Mouse (Mus musculus): ENCODE data around the gene Auts2. TPM values are rescaled to one million over a fixed set of nuclear protein-coding genes. Genes with fewer than 3 reads are reported as not detected.

Gene Auts2
- polyA plus RNA-seq, 1 experiment from 2014 or later, result 4.9 TPM

- 88% methylated on average over 13 of the region's 13 CpGs for WGBS
- no peaks in the 10 kb centered on the region for H3K9me3 ChIP-seq (ENCODE audit: control insufficient read depth)
- H3K9ac ChIP-seq (ENCODE audit: low read depth, low read length), result no peak overlapping the region
- no peak for TF ChIP-seq CTCF (IDR thresholded peaks at IDR 0.05; ENCODE audit: low read depth)
- no peak overlapping the region for H3K4me2 ChIP-seq (replicated peaks; ENCODE audit: low read depth)
- no peak overlapping the region for H3K4me3 ChIP-seq (ENCODE audit: low read depth, low read length)
- no peaks in the 10 kb centered on the region for H3K4me1 ChIP-seq (replicated peaks; ENCODE audit: control insufficient read depth, insufficient read depth, low read length)
- no peak for ATAC-seq
- H3K36me3 ChIP-seq (ENCODE audit: control insufficient read depth, insufficient read depth), result no peaks in the 10 kb centered on the region
- no peak overlapping the region for H3K27ac ChIP-seq (ENCODE audit: low read depth, low read length)
- no peaks in the 10 kb centered on the region for H3K27me3 ChIP-seq (replicated peaks; ENCODE audit: control insufficient read depth, insufficient read depth, low read length)
Observed at GRCm38 (mm10) chr5:131759432-131759831, 783.7 kb downstream of the Auts2 start.

- no peak overlapping the region for H3K27ac ChIP-seq (ENCODE audit: low read depth, low read length)
- H3K36me3 ChIP-seq (ENCODE audit: control insufficient read depth, insufficient read depth), result no peaks in the 10 kb centered on the region
- no peak overlapping the region for H3K4me3 ChIP-seq (ENCODE audit: low read depth, low read length)
- H3K27me3 ChIP-seq (replicated peaks; ENCODE audit: control insufficient read depth, insufficient read depth, low read length), result no peaks in the 10 kb centered on the region
- H3K9me3 ChIP-seq (ENCODE audit: control insufficient read depth), result no peaks in the 10 kb centered on the region
- ATAC-seq, result no peak
- H3K9ac ChIP-seq (ENCODE audit: low read depth, low read length), result no peak overlapping the region
- WGBS, result 25% methylated on average over 2 of the region's 2 CpGs
- TF ChIP-seq CTCF (IDR thresholded peaks at IDR 0.05; ENCODE audit: low read depth), result no peak
- no peak overlapping the region for H3K4me2 ChIP-seq (replicated peaks; ENCODE audit: low read depth)
- 0 out of 2 replicates have a peak, but pooled peaks cover 3% of the 10 kb centered on the region for H3K4me1 ChIP-seq (replicated peaks; ENCODE audit: control insufficient read depth, insufficient read depth, low read length)
Observed at GRCm38 (mm10) chr5:131750330-131750729, 792.8 kb downstream of the Auts2 start.

DNA sequence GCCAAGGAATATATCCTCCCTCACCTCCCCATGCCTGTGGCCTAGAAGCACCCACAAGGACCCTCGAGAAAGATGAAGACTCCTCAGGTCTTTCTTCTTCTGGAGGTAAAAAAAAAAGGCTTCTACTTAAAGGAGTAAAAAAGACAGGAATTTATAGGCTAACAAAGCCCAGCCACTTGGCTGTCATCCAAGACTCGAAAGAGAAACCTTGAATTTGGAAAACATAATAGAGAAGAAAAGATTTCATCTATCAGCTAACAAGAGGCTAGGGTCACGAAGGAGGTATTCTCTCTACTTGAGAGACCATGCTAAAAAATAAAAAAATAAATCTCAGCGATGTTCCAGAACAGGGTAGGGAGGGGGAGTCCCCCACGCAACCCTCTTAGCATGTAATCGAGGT is 793.9 kb downstream of the Auts2 start:
- Histone ChIP-seq H3K27me3 (replicated peaks; ENCODE audit: control insufficient read depth, insufficient read depth, low read length) (no peaks in the 10 kb centered on the region), H3K9ac (ENCODE audit: low read depth, low read length) (no peak overlapping the region), H3K9me3 (ENCODE audit: control insufficient read depth) (no peaks in the 10 kb centered on the region), H3K4me3 (ENCODE audit: low read depth, low read length) (no peak overlapping the region), H3K4me1 (replicated peaks; ENCODE audit: control insufficient read depth, insufficient read depth, low read length) (0 out of 2 replicates have a peak, but pooled peaks cover 3% of the 10 kb centered on the region), H3K27ac (ENCODE audit: low read depth, low read length) (no peak overlapping the region), H3K36me3 (ENCODE audit: control insufficient read depth, insufficient read depth) (no peaks in the 10 kb centered on the region), H3K4me2 (replicated peaks; ENCODE audit: low read depth) (no peak overlapping the region)
- WGBS, result 36% methylated on average over 6 of the region's 6 CpGs
- ATAC-seq, result no peak
- no peak for TF ChIP-seq CTCF (IDR thresholded peaks at IDR 0.05; ENCODE audit: low read depth)

GRCm38 (mm10) chr5:131743069-131743468 is 800.1 kb downstream of the Auts2 start:
- Histone ChIP-seq H3K4me3 (ENCODE audit: low read depth, low read length) (no peak overlapping the region), H3K4me1 (replicated peaks; ENCODE audit: control insufficient read depth, insufficient read depth, low read length) (no peaks in the 10 kb centered on the region), H3K27me3 (replicated peaks; ENCODE audit: control insufficient read depth, insufficient read depth, low read length) (no peaks in the 10 kb centered on the region), H3K27ac (ENCODE audit: low read depth, low read length) (no peak overlapping the region), H3K9me3 (ENCODE audit: control insufficient read depth) (no peaks in the 10 kb centered on the region), H3K4me2 (replicated peaks; ENCODE audit: low read depth) (no peak overlapping the region), H3K36me3 (ENCODE audit: control insufficient read depth, insufficient read depth) (no peaks in the 10 kb centered on the region), H3K9ac (ENCODE audit: low read depth, low read length) (no peak overlapping the region)
- 63% methylated on average over 8 of the region's 8 CpGs for WGBS
- ATAC-seq, result no peak
- TF ChIP-seq CTCF (IDR thresholded peaks at IDR 0.05; ENCODE audit: low read depth), result no peak

DNA sequence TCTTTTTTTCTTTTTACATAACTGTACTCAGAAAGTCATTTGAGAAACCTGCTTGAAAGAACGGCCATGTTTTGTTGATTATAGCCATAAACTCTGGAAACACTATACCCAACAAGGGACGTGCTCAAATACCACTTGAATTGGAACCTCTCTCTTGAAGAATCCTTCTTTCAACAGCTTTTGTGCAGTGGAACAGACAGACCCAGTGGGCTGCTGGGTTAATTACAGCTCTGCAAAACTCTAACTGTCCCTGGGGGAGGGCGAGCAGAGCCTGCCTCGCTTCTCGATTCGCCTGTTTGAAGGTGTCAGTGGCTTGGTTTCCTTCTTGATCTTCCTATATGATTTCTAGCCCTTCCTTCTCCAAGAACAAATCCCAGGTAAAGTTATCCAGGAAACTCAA is 805.7 kb downstream of the Auts2 start:
- H3K9me3 ChIP-seq (ENCODE audit: control insufficient read depth), result no peaks in the 10 kb centered on the region
- no peak for TF ChIP-seq CTCF (IDR thresholded peaks at IDR 0.05; ENCODE audit: low read depth)
- WGBS, result 91% methylated on average over 6 of the region's 6 CpGs
- H3K4me1 ChIP-seq (replicated peaks; ENCODE audit: control insufficient read depth, insufficient read depth, low read length), result peaks cover 7% of the 10 kb centered on the region; the same call in 1 of the 2 replicates
- H3K4me2 ChIP-seq (replicated peaks; ENCODE audit: low read depth), result no peak overlapping the region
- no peaks in the 10 kb centered on the region for H3K27me3 ChIP-seq (replicated peaks; ENCODE audit: control insufficient read depth, insufficient read depth, low read length)
- no peak overlapping the region for H3K4me3 ChIP-seq (ENCODE audit: low read depth, low read length)
- no peak for ATAC-seq
- H3K27ac ChIP-seq (ENCODE audit: low read depth, low read length), result no peak overlapping the region
- H3K36me3 ChIP-seq (ENCODE audit: control insufficient read depth, insufficient read depth), result no peaks in the 10 kb centered on the region
- no peak overlapping the region for H3K9ac ChIP-seq (ENCODE audit: low read depth, low read length)

- ATAC-seq, result peak; percentile 92
- no peak overlapping the region for H3K27ac ChIP-seq (ENCODE audit: low read depth, low read length)
- peaks cover 11% of the 10 kb centered on the region; the same call in 1 of the 2 replicates for H3K4me1 ChIP-seq (replicated peaks; ENCODE audit: control insufficient read depth, insufficient read depth, low read length)
- H3K9me3 ChIP-seq (ENCODE audit: control insufficient read depth), result no peaks in the 10 kb centered on the region
- 8% methylated on average over 5 of the region's 5 CpGs for WGBS
- TF ChIP-seq CTCF (IDR thresholded peaks at IDR 0.05; ENCODE audit: low read depth), result no peak
- no peaks in the 10 kb centered on the region for H3K27me3 ChIP-seq (replicated peaks; ENCODE audit: control insufficient read depth, insufficient read depth, low read length)
- H3K4me3 ChIP-seq (ENCODE audit: low read depth, low read length), result no peak overlapping the region
- H3K9ac ChIP-seq (ENCODE audit: low read depth, low read length), result no peak overlapping the region
- H3K36me3 ChIP-seq (ENCODE audit: control insufficient read depth, insufficient read depth), result no peaks in the 10 kb centered on the region
- H3K4me2 ChIP-seq (replicated peaks; ENCODE audit: low read depth), result peak overlapping the region; percentile 24; the same call in 1 of the 2 replicates
Observed at GRCm38 (mm10) chr5:131733324-131733660, 809.9 kb downstream of the Auts2 start.
